Mouse (Mus musculus): Measurements from ENCODE around the gene Plcb4. TPM values are rescaled to one million over a fixed set of nuclear protein-coding genes. Genes with fewer than 3 reads are reported as not detected.
A peak's percentile ranks its signal among the peaks of the same experiment; 100 is the strongest.

Gene Plcb4
- total and polyA plus RNA-seq, 2 experiments from 2014 or later = 31.4 to 66.6 TPM

DNA sequence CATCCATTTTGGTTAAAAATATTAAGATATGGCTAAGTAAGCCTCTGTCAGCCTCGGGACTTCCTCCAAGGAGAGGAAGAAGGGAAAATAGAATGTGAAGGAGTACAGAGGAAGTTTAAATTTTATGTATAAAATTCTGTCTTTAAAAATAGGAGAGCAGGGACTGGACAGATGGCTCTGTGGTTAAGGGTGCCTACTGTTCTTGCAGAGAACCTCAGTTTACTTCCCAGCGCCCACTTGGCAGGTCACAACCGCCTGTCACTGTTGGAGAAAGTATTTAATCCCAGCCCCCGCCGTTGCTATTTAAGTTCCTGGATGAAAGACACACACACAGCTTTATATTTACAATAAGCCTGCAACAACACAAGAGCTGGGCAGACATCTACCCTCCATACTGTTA lies 347.5 kb downstream of the Plcb4 start:
- 90% methylated on average over 5 of the region's 5 CpGs for WGBS
- Histone ChIP-seq H3K4me3 (ENCODE audit: low read depth, low read length) (no peak overlapping the region), H3K4me2 (ENCODE audit: low read depth, low read length, poor library complexity, severe bottlenecking) (no peak overlapping the region), H3K36me3 (ENCODE audit: insufficient read depth, low read length) (peaks cover 5% of the 10 kb centered on the region; the same call in 1 of the 2 replicates), H3K4me1 (ENCODE audit: insufficient read depth, low read length) (no peaks in the 10 kb centered on the region), H3K27ac (ENCODE audit: low read depth, low read length) (no peak overlapping the region), H3K9me3 (ENCODE audit: low read length) (no peaks in the 10 kb centered on the region), H3K9ac (replicated peaks; ENCODE audit: low read length, poor library complexity, severe bottlenecking) (no peak overlapping the region), H3K27me3 (ENCODE audit: insufficient read depth, low read length) (no peaks in the 10 kb centered on the region)
- ATAC-seq (ENCODE audit: low FRiP score) = no peak
- no peak for DNase-seq (ENCODE audit: low spot score)
- no peak for TF ChIP-seq CTCF (IDR thresholded peaks at IDR 0.05)

DNA sequence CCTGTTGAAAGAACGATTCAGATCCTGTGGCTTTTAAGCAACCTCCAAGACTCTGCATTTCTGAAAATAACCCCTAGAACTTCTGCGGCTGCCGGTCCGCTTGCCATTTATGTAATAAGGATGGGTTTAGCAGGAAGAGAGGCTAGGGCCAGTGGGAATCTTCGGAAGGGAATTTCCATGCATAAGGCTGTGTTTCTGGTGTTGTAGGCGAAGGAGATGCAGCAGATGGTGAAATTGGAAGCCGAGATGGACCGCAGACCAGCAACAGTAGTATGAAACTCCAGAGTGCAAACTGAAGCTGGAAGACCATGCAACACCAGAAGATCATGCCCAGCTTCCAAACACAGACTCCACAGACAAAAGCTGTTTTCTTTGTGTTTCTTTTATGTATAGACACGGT lies 353.9 kb downstream of the Plcb4 start:
- no peak for ATAC-seq (ENCODE audit: low FRiP score)
- no peaks in the 10 kb centered on the region for H3K9me3 ChIP-seq (ENCODE audit: low read length)
- no peaks in the 10 kb centered on the region for H3K4me1 ChIP-seq (ENCODE audit: insufficient read depth, low read length)
- H3K9ac ChIP-seq (replicated peaks; ENCODE audit: low read length, poor library complexity, severe bottlenecking) = no peak overlapping the region
- no peak overlapping the region for H3K27ac ChIP-seq (ENCODE audit: low read depth, low read length)
- no peak for DNase-seq (ENCODE audit: low spot score)
- no peak overlapping the region for H3K4me3 ChIP-seq (ENCODE audit: low read depth, low read length)
- 96% methylated on average over 9 of the region's 9 CpGs for WGBS
- H3K27me3 ChIP-seq (ENCODE audit: insufficient read depth, low read length) = no peaks in the 10 kb centered on the region
- no peak for TF ChIP-seq CTCF (IDR thresholded peaks at IDR 0.05)
- no peaks in the 10 kb centered on the region; the same call in 1 of the 2 replicates for H3K36me3 ChIP-seq (ENCODE audit: insufficient read depth, low read length)
- H3K4me2 ChIP-seq (ENCODE audit: low read depth, low read length, poor library complexity, severe bottlenecking) = no peak overlapping the region

DNA sequence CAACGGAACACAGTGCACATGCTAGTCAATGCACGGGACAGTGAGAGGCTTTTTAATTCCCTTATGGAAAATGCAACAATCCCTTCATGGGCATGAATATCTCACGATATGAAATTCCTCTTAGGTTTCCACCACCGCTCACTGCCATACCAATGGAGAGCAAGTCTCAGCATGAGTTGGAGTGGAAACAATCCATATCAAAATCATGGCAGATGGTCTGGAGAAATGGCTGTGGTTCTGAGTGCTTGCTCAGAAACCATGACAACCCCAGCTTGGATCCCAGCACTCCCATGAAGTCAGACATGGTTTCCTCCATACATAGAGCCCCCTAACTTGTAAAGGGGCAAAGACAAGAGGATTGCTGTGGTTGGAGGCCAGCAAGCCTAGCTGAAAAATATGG lies 389.7 kb downstream of the Plcb4 start:
- TF ChIP-seq CTCF (IDR thresholded peaks at IDR 0.05) = no peak
- 89% methylated on average over 4 of the region's 4 CpGs for WGBS
- DNase-seq (ENCODE audit: low spot score) (peak; percentile 51), ATAC-seq (ENCODE audit: low FRiP score) (no peak)
- Histone ChIP-seq H3K27me3 (ENCODE audit: insufficient read depth, low read length) (no peaks in the 10 kb centered on the region), H3K36me3 (ENCODE audit: insufficient read depth, low read length) (no peaks in the 10 kb centered on the region), H3K4me3 (ENCODE audit: low read depth, low read length) (no peak overlapping the region), H3K9ac (replicated peaks; ENCODE audit: low read length, poor library complexity, severe bottlenecking) (no peak overlapping the region), H3K9me3 (ENCODE audit: low read length) (no peaks in the 10 kb centered on the region), H3K27ac (ENCODE audit: low read depth, low read length) (no peak overlapping the region), H3K4me2 (ENCODE audit: low read depth, low read length, poor library complexity, severe bottlenecking) (no peak overlapping the region), H3K4me1 (ENCODE audit: insufficient read depth, low read length) (peaks cover 4% of the 10 kb centered on the region; the same call in 1 of the 2 replicates)

DNA sequence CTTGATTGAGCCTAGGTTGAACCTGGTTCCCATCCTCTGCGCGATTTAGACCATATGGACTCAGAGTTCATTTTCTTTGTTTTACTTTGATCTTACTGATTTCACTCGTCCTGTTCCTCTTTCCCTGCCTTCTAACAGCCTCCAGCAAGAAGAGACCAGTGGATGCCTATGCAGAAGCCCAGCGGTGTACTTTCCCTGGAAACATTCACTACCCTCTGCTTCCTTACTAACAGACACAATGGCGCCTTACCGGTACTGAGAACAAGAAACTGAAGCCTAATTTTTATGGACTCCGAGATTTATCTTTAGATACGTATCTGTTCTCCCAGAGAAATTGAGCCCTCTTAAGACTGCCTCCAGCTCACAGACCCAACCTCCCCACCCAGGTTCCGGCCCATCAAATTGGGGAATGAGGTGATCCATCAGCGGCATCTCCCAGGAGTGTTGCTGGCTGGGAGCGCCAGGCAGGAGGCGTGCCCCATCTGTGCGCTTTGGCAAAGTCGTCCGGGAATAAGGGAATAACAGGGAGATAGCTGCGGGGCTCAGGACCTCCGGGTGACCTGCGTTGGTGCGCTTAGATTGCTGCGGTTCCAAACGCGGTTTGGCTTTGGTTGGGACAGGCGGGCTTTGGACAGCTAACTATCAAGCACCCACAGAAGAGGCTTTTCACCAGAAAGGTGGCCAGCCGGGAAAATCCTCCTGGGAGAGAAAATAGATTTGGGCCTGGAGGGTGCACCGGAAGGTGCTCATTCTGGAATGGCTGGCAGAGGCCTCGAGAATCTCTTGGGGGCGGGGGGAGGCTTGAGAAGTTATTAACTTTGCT lies 392.2 kb downstream of the Plcb4 start:
- H3K4me2 ChIP-seq (ENCODE audit: low read depth, low read length, poor library complexity, severe bottlenecking) = peak overlapping the region; percentile 49

DNA sequence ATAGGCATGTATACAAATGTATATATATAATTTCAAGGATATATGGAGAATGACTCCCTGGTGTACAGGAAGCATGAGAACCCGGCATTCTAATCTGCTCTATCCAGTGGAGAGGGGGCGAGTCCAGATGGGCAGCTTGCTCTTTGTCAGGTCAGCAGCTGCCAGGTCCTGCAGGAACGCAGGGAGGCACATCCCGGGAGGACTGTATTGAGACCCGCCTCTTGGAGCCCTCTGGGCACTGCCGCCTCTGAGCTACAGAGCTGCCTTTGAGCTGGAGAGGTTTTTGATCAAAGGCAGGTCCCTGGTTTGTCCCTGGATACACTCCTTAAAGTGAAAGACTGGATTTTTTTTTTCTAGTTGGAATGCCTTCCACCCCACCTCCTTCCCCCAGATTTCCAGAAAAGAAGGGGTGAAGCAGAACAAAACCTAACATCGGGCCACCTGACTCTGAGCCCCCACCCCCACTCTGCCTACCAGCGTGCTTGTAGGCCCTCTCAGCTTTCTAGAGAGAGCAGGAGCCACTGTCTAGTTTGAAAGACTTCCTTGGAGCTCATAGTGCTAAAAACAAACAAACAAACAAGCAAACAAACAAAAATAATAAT lies 393.0 kb downstream of the Plcb4 start, which contains the start of gene Lamp5:
Lamp5 (plus strand) TSS at position 552 of the 602 bp plus-strand sequence.
- Histone ChIP-seq H3K27ac (ENCODE audit: low read depth, low read length) (no peak within 1 kb of the TSS), H3K9me3 (ENCODE audit: low read length) (no peaks in the 10 kb centered on the region), H3K4me2 (ENCODE audit: low read depth, low read length, poor library complexity, severe bottlenecking) (peak within 1 kb of the TSS; percentile 49), H3K36me3 (ENCODE audit: insufficient read depth, low read length) (no peaks in the 10 kb centered on the region), H3K4me3 (ENCODE audit: low read depth, low read length) (peak within 1 kb of the TSS; percentile 27), H3K27me3 (ENCODE audit: insufficient read depth, low read length) (no peaks in the 10 kb centered on the region), H3K9ac (replicated peaks; ENCODE audit: low read length, poor library complexity, severe bottlenecking) (no peak within 1 kb of the TSS), H3K4me1 (ENCODE audit: insufficient read depth, low read length) (peaks cover 4% of the 10 kb centered on the region; the same call in 1 of the 2 replicates)
- DNase-seq (ENCODE audit: low spot score) = peak; percentile 56
- no peak for TF ChIP-seq CTCF (IDR thresholded peaks at IDR 0.05)
- WGBS = 3% methylated on average over 8 of the region's 8 CpGs
- ATAC-seq (ENCODE audit: low FRiP score) = no peak

More for the DNA sequence above, 392.2 kb downstream of the Plcb4 start:
- DNase-seq (ENCODE audit: low spot score) (peak; percentile 51), ATAC-seq (ENCODE audit: low FRiP score) (no peak)
- TF ChIP-seq CTCF (IDR thresholded peaks at IDR 0.05) = no peak
- Histone ChIP-seq H3K4me1 (ENCODE audit: insufficient read depth, low read length) (peaks cover 4% of the 10 kb centered on the region; the same call in 1 of the 2 replicates), H3K27me3 (ENCODE audit: insufficient read depth, low read length) (no peaks in the 10 kb centered on the region), H3K9ac (replicated peaks; ENCODE audit: low read length, poor library complexity, severe bottlenecking) (no peak overlapping the region), H3K4me3 (ENCODE audit: low read depth, low read length) (peak overlapping the region; percentile 27), H3K9me3 (ENCODE audit: low read length) (no peaks in the 10 kb centered on the region), H3K27ac (ENCODE audit: low read depth, low read length) (no peak overlapping the region), H3K36me3 (ENCODE audit: insufficient read depth, low read length) (no peaks in the 10 kb centered on the region)
- 19% methylated on average over 27 of the region's 27 CpGs for WGBS
